Mouse (Mus musculus) lung, postnatal 25 days (tissue): Measurements from ENCODE around the gene B3gnt2.

Experiments used
- DNase-seq: peaks from one replicate; pipeline ENCODE4 v3.0.0; 2022; ENCODE audit warnings: low spot score

Gene B3gnt2

GRCm38 (mm10) chr11:22732907-22733306, 127.9 kb downstream of the B3gnt2 start:
- DNase-seq: no peak

- no peak for DNase-seq
Measured at GRCm38 (mm10) chr11:22723096-22723495, 137.7 kb downstream of the B3gnt2 start.

DNA sequence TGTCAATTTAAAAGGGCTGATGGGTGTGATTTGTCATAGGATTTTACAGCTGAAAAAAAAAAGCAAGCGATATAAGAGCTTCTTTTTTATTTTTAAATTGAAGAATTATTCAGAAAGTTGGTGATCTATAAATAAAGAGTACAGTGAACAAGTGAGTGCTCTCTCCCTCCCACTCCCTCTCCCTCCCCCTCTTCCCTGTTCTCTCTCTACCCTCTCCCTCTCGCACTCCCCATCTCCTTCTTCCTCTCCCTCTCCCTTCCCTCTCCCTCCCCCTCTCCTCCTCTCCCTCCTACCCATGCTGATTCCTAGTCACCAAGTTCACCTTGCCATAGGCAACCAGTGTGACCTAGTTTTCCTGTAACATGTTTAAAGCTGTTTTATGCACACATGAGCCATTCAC, 140.7 kb downstream of the B3gnt2 start:
- DNase-seq: no peak

DNA sequence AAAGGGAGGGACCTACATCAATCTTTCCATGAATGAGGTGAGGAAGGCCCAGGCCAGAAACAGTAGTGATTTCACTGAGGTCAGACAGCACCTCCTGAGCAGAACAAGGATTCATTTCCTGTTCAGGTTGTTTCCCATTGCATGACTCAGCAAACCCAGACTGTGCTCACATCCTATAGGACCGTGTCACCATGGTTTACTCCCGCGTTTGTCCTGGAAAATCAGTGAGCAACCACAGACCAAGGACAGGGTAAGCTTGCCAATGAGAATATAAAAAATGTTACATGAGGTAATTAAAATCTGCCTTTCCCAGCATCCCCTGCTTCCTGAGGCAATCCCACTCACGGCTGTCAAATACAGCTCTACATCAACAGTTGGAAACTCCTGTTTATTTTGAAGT, 141.2 kb downstream of the B3gnt2 start:
- no peak for DNase-seq

DNA sequence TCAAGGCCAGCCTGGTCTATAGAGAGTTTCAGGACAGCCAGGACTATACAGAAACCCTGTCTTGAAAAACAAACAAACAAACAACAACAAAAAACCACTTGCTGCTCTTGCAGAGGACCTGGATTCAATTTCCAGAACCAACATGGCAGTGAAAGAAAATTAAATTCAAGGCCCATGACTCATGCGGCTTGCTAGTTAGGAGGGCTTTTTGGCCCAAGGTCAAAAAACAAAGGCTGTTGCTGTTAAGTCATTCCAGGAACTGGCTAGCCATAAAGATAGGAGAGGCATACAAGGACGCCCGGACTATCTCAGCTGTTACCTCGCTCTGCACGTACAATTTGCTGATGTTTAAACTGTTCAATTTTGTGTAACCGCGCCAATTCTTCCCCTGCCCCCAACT, 142.7 kb downstream of the B3gnt2 start:
- no peak for DNase-seq

- DNase-seq: no peak
Measured at GRCm38 (mm10) chr11:22711327-22711726, 149.4 kb downstream of the B3gnt2 start.

GRCm38 (mm10) chr11:22710596-22710995, 150.2 kb downstream of the B3gnt2 start:
- peak; percentile 68 for DNase-seq
